Mouse (Mus musculus) skeletal muscle tissue, adult 2 months (tissue): Measurements from ENCODE around the gene Lman1l.

Experiments
- DNase-seq: peaks from one replicate; pipeline ENCODE4 v3.0.0-alpha.2; 2012; ENCODE audit warnings: low read depth, low spot score

Gene Lman1l

GRCm38 (mm10) chr9:57618854-57619253 lies 1.7 kb downstream of the Lman1l start:
- DNase-seq = no peak

GRCm38 (mm10) chr9:57617556-57618169 lies 2.9 kb downstream of the Lman1l start:
- no peak for DNase-seq

DNA sequence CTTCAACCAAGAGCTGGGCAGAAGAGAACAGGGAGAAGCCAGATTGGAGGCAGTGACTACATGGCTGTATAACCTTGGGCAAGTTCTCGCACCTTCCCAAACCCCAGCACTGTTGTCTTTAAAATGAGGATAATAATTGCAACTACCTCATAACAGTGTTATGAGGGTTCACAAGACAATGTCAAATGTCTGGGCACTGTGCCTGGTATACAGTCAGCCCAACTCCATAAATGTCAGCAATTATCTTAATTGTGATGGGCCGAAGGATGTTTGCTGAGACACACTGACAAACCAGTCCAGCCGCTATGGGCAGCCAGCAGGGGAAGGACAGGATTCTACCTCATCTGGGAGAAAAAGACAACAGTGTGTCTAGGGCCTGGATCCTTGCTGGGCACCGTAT lies 5.8 kb downstream of the Lman1l start:
- DNase-seq = no peak

GRCm38 (mm10) chr9:57613975-57614374 lies 6.6 kb downstream of the Lman1l start:
- no peak for DNase-seq

GRCm38 (mm10) chr9:57612587-57612986 lies 8.0 kb downstream of the Lman1l start:
- no peak for DNase-seq

- no peak for DNase-seq
These were observed 10.2 kb downstream of the Lman1l start for GRCm38 (mm10) chr9:57610359-57610826.

DNA sequence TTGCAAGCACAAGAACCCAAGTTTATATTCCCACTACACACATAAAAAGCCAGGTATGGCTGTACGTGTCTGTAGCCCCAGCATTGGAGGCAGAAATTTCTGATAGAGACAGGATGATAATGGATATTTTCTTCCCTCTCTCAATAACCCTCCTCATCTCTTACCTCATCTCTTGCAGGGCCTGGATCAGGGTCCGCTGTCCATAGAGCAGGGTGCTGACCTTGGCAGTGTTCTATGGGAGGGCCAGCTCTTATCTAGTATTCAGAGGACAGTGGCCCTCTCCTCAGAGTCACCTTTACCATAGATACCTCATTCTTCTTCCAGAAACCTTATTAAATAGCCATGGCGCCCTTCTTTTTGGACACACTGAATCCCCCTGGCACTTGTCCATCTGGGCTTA lies 10.8 kb downstream of the Lman1l start:
- no peak for DNase-seq

DNA sequence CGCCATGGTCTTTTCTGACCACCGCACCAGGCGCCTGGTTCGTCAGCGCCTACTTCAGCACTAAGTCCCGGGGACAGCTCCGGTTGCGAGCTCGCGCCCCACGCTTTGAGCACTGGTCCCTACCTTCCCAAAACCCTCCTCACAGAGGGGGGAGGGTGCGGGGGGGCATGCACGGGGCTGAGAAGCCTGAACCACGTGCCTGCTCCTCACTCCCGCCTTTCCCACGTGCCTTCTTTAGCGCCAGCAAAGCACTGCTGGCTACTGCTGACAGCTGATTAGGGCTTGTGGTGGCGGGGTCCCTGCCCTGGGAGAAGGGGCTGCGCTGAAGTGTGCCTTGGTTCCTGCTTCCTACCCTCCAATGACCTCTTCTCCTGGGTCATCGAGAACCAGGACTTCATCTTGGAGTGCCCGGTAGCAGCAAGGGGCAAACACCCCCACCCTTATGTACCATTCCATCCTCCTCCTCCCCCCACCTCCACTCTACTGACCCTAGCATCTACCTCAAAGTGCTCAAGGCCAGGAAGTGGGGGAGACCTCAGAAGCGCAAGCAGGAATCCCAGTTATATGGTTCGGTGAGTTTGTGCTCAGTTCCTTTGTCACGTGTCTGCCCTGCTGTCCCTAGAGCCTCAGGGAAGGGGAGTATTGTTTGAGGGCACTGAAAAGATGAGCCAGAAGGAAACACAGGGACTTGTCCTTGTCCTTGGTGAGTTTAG lies 14.3 kb downstream of the Lman1l start, which contains the start of gene Cplx3:
Gene Cplx3, minus strand, starts transcription at position 143 of the 713 bp plus-strand sequence.
- DNase-seq = no peak

- DNase-seq = no peak
These were observed 15.1 kb downstream of the Lman1l start for GRCm38 (mm10) chr9:57605503-57605902.

DNA sequence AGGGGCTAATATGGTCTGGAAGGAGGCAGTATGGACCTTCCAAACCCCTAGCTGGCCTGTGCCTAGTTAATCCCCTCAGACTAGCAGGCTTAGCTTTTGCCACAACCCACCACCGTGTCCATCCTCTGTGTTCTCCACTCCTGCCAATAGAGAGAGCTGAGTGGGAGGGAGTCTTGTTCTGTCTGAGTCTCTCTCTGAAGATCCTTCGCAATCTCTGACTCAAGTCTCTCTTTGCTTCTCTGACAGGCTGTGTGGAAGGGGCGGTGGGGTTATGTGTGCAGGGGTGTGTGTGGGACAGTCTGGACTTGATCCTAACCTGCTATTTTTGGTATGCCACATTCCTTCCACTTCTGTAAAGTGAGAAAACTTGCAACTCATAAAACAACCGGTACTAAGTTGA lies 15.7 kb downstream of the Lman1l start:
- DNase-seq = no peak

DNA sequence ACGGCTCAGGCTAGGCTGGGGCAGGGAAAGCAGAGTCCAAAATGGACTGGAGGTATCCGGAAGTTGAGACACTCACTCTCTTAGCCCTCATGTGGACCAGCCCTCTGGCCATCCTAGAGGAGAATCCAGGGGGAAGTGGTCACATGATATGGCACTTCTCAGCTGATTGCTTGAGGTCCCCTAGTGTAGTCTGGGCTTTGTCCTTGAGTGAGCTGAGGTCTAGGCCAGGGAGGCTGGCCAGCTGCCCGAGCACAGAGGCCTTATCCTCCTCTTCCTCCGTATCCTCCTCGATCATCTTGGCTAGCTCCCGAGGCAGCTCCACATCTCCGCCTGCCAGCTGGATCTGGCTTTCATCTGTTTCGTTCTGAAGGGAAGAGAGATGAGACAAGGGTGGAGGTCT lies 18.5 kb downstream of the Lman1l start:
- DNase-seq = no peak

GRCm38 (mm10) chr9:57601353-57601706 lies 19.2 kb downstream of the Lman1l start:
- DNase-seq = no peak

DNA sequence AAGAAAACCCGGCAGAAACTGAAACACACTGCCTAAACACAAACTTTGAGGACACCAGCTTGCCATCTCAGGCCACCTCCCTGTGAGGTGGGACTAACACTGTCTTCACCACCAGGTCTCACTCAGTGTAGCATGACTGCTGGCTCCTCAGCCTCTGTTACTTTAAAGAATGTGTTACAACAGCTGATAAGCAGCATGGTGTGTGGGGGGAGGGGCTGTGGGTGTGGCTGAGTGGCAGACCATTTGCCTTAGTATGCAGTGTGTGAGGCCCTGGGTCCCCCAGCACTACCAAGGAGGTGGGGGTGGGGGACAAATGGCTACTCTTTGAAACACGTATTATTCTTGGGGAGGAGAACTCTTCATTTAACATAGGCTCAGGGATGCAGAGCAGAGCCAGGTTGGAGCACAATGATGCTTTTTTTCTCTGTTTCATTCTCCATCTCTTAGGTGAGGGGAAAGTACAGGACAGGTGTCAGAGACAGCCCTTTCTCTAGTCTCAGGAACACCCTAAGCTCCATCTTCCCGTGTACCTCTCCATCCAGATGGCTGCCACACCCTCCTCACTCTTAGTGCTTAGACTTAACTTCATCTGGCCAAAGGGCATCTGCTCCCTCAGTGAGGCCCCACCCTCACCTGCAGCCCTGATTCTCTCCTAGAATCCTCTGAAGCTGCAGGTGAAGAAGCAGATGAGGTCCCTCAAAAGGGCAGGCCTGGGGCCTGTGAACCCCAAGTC lies 19.8 kb downstream of the Lman1l start:
- DNase-seq = no peak

DNA sequence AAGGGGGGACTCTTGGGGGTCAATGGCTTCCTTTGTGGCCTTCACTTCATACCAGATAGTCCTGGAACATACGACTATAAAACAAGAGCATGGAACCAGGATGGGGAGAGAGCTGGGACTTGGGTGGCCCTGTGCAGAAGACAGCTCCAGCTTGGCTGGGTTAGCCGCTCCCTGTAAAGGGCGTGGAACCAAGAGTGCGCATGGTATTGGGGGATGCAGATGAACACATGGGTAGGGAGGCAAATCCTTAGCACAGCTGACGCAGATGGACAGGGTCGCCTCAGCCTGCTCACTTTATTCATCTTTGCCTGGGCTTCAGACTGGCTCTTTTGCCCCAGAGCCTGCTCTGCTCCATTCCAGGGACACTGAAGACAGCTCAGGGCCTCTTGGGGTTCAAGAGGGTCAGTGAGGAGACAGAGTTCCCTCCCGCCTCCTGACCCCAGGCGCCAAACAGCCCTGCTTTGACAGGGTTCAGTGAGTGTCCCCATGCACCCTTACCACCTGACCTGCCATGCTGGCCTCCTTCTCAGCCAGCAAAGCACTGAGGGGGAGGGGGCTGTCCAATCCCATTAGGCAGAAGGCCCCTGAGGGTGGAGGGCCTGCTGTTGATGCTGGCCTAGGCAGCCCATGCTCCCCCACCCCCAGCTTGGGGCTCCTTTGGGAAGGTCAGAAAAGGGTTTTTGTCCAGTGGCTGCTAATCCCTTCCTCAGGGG lies 21.6 kb downstream of the Lman1l start:
- no peak for DNase-seq

DNA sequence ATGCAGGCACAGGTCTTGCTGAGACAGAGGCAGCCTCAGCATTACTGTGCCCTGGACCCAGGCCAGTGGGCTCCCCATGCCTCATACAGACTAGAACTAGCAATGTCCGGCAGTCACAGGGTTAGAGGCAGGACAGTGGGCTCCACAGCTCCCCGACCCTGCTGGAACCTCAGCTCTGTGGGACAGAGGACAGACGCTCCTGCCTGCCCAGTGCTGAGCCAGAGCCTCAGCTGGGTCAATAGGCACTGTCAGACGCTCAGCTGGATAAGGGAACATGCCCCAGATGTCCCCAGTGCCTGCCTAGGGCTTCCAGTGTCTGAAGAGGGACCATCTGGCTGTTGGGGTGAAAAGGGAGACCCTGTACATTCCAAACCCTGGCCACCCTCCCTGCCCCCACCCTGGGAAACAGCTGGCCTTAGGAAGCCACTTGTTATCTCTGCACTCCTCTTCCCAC lies 22.6 kb downstream of the Lman1l start:
- DNase-seq = no peak

GRCm38 (mm10) chr9:57597265-57597664 lies 23.3 kb downstream of the Lman1l start:
- DNase-seq = no peak

GRCm38 (mm10) chr9:57594174-57594509 lies 26.4 kb downstream of the Lman1l start:
- no peak for DNase-seq

GRCm38 (mm10) chr9:57593454-57594173 lies 27.0 kb downstream of the Lman1l start:
- no peak for DNase-seq

GRCm38 (mm10) chr9:57590726-57591125 lies 29.8 kb downstream of the Lman1l start:
- DNase-seq = no peak

GRCm38 (mm10) chr9:57589224-57590126 lies 31.1 kb downstream of the Lman1l start, which contains the start of gene Ulk3:
Ulk3 (plus strand) TSS chr9:57589452.
- DNase-seq = peak; percentile 61
